ENCODE assay signal across 27 mouse cellular contexts in genomic region chr4:84282651-84283050, GRCm38 (mm10).
DNase-seq lines count a peak whose midpoint lies in the region; ATAC-seq and TF ChIP-seq lines count a peak whose summit lies in the region.
"Had no signal": no experiment of that assay in that cellular context is flagged by ENCODE, and none has a peak within 500 bp of the region (broad histone marks: within the 10 kb centered on the region; RNA-seq: fewer than 3 reads in every experiment).

No protein-coding gene starts in this region.

- H3K9ac ChIP-seq in forebrain, embryonic 15.5 days (replicated peaks) = no peak overlapping the region
- H3K9ac ChIP-seq: embryonic facial prominence, embryonic 12.5 days; heart, embryonic 15.5 days; hindbrain, embryonic 13.5 days; intestine, embryonic 15.5 days had no signal

- ATAC-seq in forebrain, embryonic 15.5 days (replicated peaks) = peak; percentile 68; the same call in 1 of the 2 replicates
- ATAC-seq: activated CD4-positive, CD25-positive, alpha-beta regulatory T cell, adult 4 months; CD4-positive, CD25-positive, alpha-beta regulatory T cell, adult 4 months; intestine, embryonic 15.5 days; Patski had no signal

- H3K9me3 ChIP-seq in forebrain, embryonic 15.5 days = no peaks in the 10 kb centered on the region
- no peaks in the 10 kb centered on the region for H3K9me3 ChIP-seq in forebrain, embryonic 10.5 days
- H3K9me3 ChIP-seq: embryonic facial prominence, embryonic 12.5 days; heart, embryonic 15.5 days; hindbrain, embryonic 13.5 days; intestine, embryonic 15.5 days had no signal

- H3K36me3 ChIP-seq in forebrain, embryonic 15.5 days = no peaks in the 10 kb centered on the region
- no peaks in the 10 kb centered on the region for H3K36me3 ChIP-seq in forebrain, embryonic 10.5 days (replicated peaks)
- H3K36me3 ChIP-seq: embryonic facial prominence, embryonic 12.5 days; G1E; heart, embryonic 15.5 days; hindbrain, embryonic 13.5 days; intestine, embryonic 15.5 days had no signal

- H3K4me2 ChIP-seq in forebrain, embryonic 15.5 days (replicated peaks) = no peak overlapping the region
- H3K4me2 ChIP-seq: embryonic facial prominence, embryonic 12.5 days; heart, embryonic 11.5 days; heart, embryonic 15.5 days; hindbrain, embryonic 13.5 days; intestine, embryonic 15.5 days had no signal

- no peak for DNase-seq in forebrain, embryonic 10.5 days (ENCODE audit: extremely low spot score, low spot score)
- DNase-seq in NIH3T3 (ENCODE audit: low read depth) = peak; percentile 42
- DNase-seq in brain, embryonic 14.5 days (ENCODE audit: low read depth) = peak; percentile 60
- DNase-seq in thymus, postnatal 14 days = no peak
- no peak for DNase-seq in right cerebral cortex, postnatal 25 days
- DNase-seq in kidney, adult 8-10 months = no peak
- DNase-seq: adrenal gland, adult 2 months; adrenal gland, postnatal 25 days; B cell, adult 2 months; cerebellum, adult 11 months; cerebellum, adult 8-10 months; cerebellum, postnatal 14 days; embryo, embryonic 11 days; gastrocnemius, postnatal 14 days; heart, adult 2 months; heart, postnatal 14 days; kidney, adult 18-20 months had no signal

- H3K27ac ChIP-seq in forebrain, embryonic 15.5 days (replicated peaks) = no peak overlapping the region
- H3K27ac ChIP-seq in forebrain, embryonic 10.5 days = no peak overlapping the region
- H3K27ac ChIP-seq: embryonic facial prominence, embryonic 12.5 days; heart, adult 2 months; heart, embryonic 15.5 days; hindbrain, embryonic 13.5 days; intestine, embryonic 15.5 days had no signal

- H3K4me3 ChIP-seq in forebrain, embryonic 15.5 days = no peak overlapping the region
- H3K4me3 ChIP-seq in forebrain, embryonic 10.5 days = no peak overlapping the region
- H3K4me3 ChIP-seq: embryonic facial prominence, embryonic 12.5 days; heart, adult 2 months; heart, embryonic 15.5 days; hindbrain, embryonic 13.5 days; intestine, embryonic 15.5 days had no signal

- H3K27me3 ChIP-seq in forebrain, embryonic 15.5 days = no peaks in the 10 kb centered on the region
- H3K27me3 ChIP-seq in forebrain, embryonic 10.5 days (ENCODE audit: poor library complexity, severe bottlenecking) = peaks cover 99% of the 10 kb centered on the region
- H3K27me3 ChIP-seq: embryonic facial prominence, embryonic 12.5 days; intestine, embryonic 15.5 days; Patski had no signal

- TF ChIP-seq POLR2A in brain, embryonic 14.5 days (IDR thresholded peaks at IDR 0.05; ENCODE audit: borderline replicate concordance, extremely low read depth, insufficient read depth, insufficient read length, poor library complexity, severe bottlenecking) = no peak

- WGBS in forebrain, embryonic 15.5 days = 52% methylated on average over 2 of the region's 2 CpGs
- 85% methylated on average over 2 of the region's 2 CpGs for WGBS in forebrain, embryonic 10.5 days

- TF ChIP-seq CTCF in brain, embryonic 14.5 days (IDR thresholded peaks at IDR 0.05; ENCODE audit: borderline replicate concordance, extremely low read depth, insufficient read depth, insufficient read length) = no peak

- no peaks in the 10 kb centered on the region for H3K4me1 ChIP-seq in forebrain, embryonic 15.5 days
- H3K4me1 ChIP-seq in forebrain, embryonic 10.5 days = peaks cover 16% of the 10 kb centered on the region
- H3K4me1 ChIP-seq: embryonic facial prominence, embryonic 12.5 days; hindbrain, embryonic 13.5 days; intestine, embryonic 15.5 days had no signal

Comparison
In these comparisons a context has a peak if more than half of its experiments do, and no peak if none do; other contexts are left out.
1. DNase-seq: peak in NIH3T3 (single experiment) and brain, embryonic 14.5 days (single experiment); none in forebrain, embryonic 10.5 days (single experiment), thymus, postnatal 14 days (single experiment), right cerebral cortex, postnatal 25 days (single experiment) and kidney, adult 8-10 months (0 of 2).